Mouse (Mus musculus) thymus, postnatal 25 days (tissue): ENCODE results near the gene Nab1.

Experiments
- DNase-seq: peaks from one replicate; pipeline ENCODE4 v3.0.0; 2022

Gene Nab1

DNA sequence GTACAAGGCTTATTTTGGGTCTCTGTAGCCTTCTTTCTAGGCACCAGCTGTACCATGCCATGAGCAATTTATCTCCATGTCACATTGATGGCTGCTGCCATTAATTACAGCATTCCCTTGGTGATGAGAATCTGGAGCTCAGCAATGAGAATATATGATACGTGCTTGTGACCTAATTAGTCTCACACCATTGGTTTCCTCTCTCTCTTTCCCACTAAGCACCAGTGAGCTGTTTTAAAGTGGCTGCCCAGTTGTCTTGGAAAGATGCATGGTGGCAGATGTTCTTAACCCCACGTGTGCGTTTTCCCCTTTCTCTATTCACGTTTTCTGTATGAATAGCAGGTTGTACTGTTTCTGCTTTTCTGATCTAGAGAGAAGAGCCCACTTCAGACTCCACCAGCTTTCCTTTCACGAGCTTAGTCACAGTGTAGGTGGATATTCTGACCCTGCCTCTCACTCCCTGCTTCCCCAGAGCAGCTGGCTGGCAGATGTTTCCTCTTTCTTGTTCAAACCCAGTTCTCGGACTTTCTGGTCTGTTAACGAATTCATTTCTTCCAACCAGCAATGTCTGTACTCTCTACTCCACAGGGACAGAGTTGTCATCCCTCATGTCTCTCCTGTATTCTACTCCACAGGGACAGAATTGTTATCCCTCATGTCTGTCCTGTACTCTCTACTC lies 29.5 kb downstream of the Nab1 start:
- DNase-seq, result no peak

DNA sequence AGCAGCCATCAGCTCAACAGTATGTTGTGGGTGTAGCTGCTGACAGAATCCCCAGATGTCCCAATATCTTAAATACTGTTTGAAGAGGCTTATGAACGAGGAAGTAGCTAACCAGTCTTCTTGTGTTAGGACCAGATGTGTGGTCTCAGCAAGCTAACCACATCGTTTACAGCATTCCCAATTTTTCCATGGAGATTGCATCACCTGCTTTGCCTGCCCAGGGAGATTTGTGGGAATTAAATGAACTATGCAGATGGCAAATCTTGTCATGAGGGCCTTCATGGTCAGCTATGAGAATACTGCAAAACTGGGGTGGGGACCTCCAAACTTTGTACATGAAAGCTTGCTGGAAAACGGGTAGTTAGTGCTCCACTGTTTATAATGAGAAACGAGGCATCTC lies 30.2 kb downstream of the Nab1 start:
- no peak for DNase-seq

DNA sequence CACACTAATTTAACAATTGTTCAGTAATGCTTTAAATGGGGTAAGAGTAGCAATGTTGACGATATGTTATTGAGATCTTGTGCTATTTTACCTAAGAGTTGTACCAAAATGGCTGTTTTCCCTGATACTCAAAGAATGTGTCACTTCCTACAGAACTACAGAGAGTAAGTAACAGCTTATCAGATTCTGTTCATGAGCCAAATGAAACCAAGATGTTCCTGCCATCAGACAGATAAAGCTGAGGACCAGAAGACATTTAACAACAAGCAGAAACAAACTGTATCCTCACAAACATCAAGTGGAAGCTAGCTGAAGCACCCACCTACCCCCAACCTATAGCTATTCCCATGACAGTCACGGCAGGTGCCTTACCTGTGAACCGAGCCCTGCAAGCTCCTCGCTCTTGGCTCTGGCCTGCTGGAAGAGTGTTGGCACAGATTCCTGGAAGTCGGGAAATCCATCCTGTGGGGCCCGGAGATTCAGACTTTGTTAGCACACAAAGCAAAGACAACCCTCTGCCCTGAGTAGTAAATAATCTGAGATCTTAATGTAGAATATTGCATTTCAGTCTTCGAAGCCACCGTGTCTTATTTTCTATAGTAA lies 33.9 kb downstream of the Nab1 start:
- DNase-seq, result no peak

DNA sequence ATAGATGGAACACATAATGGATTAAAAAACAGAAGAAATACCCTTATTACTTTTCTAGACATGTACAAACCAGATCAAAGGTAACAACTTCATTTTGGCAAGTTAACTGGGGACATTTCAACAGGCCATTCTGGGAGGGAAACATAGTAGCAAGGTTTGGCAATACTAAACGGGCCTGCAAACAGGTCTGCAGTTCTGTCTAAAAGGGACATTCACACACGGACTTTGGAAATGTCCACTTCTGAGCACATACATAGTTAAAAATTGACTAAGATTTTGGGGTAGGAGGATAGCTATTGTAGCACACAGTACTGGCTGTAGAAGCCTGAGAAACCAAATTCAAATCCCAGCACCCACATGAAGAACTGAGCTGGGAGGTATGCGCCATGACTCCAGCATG lies 34.6 kb downstream of the Nab1 start:
- DNase-seq, result no peak

DNA sequence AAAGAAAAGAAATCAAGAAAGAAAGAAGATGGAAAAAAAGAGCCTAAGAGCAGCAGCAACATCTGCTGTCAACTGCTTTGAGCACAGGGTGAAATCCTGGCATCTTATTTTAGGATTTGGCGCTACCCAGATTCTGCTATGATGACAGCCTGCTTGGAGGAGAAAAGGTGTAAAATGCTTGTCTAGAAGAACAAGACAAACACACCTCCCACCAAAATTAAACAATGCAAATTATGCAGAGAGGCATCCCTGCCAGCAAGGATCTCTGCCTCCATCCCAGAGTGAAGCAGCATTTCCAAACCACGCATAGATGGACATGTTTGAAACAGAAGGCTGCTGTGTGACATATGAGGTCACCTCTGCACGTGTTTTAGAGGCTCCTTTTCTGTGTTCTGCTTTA lies 35.2 kb downstream of the Nab1 start:
- no peak for DNase-seq

DNA sequence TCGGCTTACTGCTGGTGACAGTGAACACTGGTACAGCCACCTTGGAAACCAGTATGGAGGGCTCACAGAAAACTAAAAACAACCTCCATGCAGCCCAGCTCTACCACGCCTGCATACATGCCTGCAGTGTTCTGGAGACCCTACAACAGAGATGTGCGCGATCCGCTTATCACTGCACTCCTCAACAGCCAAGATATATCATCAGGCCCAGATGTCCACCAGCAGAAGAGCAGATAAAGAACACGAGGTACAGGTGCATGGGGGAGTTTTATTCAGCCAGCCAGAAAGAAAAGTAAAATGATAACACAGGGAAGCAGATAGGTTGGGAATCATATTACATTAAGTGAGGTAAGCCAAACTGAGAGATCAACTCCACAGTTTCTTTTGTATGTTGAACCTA lies 37.2 kb downstream of the Nab1 start:
- no peak for DNase-seq

DNA sequence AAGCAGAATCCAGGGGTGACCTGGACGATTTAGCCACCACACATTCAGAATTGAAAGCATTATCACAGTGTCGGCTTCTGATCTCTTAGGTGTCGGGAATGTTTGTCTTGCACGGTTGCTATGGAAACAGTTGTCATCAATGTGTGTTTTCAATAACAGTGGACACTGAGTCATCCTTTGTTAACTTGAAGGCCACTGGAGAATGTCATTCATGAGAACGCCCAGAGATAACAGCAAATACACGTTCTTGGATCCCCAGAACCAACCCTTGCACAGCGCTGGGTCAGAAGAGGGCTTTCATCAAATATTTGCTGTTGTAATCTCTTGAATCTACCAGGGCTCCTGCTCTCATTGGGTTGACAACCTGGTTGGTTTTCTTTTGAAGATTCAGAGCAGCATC lies 43.9 kb downstream of the Nab1 start:
- no peak for DNase-seq

DNA sequence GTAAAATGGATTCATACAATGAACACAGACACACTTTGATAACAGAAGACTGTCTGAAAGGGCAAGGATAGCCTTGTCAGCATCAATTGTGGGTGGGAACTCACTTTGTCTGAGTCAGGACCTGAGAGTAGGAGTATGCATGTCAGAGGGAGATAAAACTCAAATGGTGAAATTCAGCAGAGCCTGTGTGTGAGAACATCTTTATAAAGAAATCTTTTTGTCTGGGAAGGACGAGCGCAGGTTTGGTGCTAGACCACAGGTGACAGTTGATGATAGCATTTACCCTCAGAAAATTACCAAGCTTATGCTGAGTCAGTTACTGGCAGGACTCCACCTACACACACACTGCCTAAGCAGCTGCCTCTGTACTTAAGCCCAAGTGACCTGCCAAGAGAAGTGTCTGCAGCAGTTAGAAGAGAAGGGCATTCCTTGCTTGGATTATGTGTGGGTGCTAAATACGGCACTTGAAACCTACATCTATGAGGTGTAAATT lies 45.9 kb downstream of the Nab1 start:
- DNase-seq, result no peak

DNA sequence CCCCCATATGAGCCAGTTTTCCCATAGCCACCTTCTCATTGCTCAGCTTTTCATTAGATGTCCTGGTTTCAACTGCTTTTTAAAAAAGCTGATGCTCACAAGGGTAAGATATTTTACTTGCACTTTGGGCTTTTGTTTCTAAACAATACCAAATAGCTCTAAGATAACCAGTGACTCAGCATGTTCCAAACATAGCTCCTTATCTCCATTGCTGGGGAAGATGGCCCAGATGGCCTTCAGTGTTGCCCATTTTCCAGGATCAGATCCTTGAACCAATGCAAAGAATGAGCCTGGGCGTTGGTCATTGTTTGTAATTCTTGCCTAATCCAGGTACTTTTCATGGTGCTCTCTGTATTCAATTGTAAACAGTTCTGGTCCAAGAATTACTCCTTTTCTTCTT lies 49.1 kb downstream of the Nab1 start:
- DNase-seq, result no peak

DNA sequence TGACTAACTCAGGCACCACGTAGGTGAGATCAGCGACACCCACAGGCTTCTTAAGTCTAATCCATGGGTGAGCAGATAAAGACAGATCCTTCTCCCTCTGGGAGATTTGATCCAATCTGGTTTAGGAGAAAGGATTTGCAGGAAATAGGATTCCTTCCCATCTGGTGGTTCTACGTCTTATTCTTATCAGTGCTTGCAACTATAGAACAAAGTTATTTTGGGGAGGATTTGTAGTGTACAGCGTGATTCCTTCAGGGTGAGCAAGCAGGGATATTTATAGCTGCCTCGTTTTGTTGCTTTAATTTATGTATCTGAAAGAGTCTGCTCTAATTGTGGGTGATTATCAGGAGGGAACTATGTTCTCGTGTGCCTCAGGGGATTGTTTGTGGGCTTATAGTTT lies 64.6 kb downstream of the Nab1 start:
- no peak for DNase-seq

DNA sequence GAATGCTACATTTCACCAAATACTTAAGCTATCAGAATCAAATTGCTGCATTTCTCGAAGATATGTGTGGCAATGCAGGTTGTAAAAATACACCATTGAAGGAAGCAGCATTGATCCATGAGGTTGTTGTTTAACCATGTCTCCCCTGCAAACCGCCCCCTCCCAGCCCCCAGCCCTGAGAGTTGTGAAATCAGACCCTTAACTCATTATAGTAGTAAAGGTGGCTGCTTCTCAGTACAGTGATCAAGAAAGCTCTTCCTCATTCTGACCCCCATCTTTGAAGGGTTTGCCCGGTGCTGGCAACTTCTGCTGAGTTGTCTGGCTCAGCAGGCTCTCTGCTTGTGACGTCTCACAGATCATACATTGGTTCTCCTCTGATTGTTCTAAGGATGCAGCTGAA lies 66.4 kb downstream of the Nab1 start:
- no peak for DNase-seq

DNA sequence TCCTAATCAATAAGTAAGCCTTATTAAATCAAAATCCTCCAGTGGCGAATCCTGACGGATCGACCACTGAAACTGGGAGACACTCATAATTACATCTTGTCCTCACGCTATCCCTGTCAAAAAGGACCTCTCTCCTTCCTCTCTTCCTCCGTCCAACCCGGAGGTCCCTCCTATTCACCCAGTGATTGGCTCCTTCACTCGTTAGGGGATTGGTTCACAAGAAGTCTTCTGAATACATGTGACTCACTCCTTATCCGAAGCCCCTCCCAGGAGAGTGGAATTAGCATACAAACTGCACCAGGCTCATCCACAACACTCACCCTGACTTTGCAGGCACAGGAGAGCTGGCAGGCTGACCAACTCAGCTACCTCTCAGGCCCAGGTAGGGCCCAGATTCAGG lies 68.7 kb downstream of the Nab1 start:
- no peak for DNase-seq

DNA sequence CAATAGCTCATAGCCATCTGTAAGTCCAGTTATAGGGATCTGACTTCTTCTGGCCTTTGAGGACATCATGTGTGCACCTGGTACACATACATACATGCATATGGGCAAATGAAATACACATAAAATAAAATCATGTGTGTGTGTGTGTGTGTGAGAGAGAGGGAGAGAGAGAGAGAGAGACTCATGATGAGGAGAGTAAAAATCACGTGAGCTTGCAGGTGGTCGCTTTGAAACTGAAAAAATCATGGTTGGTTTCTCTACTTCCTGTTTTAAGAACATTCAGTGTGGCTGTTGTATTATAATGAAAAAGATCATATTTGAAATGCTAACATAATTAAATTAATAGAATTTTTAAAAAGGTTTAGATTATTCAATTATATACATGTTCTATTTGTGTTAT lies 69.9 kb downstream of the Nab1 start:
- peak; percentile 22 for DNase-seq

DNA sequence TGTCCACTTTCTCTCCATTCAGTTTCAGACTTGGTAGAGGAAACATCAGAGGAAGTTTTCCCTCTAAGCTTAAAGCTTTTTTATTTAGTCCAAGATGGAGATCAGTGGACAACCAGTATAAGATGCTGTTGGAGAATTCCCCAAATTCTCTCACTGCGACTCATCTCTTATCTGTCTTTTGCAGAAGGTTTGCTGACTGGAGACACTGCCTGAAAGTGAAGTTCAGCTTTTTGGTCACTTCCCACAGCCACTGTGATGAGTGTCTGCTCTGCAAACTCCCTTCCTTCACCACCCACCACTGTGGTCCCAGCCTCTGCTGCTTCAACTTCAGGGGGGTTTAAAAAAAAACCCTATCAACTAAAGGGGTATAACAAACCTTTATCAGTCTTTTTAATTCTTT lies 70.4 kb downstream of the Nab1 start:
- DNase-seq, result no peak

DNA sequence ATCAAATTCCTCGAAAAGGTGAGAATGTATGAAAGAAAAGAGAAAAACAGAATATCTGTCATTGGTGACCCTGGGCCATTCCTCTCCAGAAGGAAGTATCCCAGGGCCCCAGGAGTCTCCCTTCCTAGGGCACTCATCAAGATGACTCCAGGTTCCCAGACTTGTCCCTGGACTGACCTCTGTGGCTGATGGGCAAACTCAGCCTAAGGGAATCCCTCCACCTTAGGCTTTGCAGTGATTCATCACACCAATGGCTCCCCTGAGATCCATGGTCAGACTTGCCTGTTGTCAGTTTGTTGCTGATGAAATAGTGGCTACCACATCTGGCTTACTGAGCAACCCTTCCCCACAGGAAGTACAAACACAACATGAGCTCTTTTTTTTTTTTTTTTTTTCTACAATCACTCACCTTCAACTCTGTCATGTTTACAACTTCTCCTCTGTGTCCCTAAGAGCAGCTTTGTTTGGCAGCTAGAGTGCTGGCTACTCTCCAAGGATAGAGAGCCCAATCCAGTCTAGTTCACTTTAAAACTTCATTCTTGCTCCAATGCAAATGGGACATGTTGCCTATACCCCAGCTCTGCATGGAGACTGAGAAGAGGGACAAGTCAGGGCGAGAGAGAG lies 72.5 kb downstream of the Nab1 start:
- DNase-seq, result no peak

DNA sequence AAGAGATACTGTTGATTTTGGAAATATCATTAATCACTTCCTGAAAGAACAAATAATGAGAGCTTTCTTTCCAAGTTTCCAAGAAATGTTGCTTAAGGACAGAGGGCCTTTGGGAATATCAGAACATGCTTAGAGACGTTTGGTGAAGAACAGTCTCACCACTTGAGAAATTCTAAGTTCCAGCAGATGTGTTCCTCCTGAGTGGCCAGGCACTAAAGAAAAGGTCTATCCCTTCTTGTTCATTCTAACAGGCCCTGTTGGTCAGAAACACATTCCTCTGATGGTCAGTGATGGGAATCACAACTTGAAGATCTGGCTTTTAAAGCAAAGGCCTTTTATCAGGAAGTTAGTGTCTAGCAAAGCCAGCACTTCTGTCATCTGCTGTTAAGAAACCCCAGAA lies 76.6 kb downstream of the Nab1 start:
- no peak for DNase-seq

DNA sequence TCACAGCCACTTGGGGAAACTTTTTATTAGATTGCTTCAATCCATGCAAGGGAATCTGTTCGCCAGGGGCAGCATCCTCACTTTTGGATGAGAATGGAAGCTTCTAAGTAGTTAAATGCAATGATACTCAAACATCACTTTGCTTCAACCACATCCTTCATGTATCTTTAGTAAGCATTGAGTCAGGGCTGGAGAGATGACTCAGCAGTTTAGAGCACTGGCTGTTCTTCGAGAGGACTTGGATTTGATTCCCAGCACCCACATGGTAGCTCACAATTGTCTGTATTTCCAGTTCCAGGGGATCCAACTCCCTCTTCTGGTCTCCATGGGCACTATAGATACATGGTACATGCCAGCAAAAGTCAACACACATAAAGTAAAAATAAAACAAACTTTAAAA lies 77.4 kb downstream of the Nab1 start:
- no peak for DNase-seq

DNA sequence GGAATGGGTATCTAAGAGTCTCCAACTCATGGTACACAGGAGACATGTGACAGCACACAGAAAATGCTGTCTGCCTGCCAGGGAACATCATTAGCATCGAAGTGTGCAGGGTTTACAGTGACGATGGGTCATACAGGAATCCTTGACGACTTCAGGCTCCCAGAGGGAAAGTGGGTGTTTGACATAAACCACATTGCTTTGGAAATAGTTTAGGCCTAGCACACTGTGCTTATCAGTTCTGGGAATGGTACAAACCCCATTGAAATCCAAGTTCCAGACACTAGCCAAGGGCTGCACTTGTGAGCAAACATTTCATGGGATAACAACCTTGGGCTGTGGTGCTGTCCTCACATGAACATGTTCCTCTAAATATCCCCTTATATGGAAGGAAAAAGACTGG lies 78.3 kb downstream of the Nab1 start:
- no peak for DNase-seq

DNA sequence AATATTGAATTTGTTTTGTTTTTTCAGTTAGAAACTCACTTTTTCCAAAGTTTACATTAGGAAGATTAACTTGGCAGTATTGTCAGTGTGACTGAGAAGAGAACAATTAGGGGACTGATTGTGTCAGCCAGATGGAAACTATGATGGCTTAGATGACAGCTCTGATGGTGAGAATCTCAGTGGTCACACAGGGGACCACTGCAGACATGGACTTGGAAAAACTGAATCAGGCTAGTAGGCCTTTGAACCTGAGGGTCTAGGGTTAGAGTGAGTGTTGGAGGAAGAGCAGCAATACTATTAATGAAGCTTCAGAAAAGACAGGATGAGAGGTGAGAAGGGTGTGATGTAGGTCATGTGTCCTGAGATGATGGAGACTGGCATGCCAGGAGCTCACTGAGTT lies 78.9 kb downstream of the Nab1 start:
- DNase-seq, result no peak

DNA sequence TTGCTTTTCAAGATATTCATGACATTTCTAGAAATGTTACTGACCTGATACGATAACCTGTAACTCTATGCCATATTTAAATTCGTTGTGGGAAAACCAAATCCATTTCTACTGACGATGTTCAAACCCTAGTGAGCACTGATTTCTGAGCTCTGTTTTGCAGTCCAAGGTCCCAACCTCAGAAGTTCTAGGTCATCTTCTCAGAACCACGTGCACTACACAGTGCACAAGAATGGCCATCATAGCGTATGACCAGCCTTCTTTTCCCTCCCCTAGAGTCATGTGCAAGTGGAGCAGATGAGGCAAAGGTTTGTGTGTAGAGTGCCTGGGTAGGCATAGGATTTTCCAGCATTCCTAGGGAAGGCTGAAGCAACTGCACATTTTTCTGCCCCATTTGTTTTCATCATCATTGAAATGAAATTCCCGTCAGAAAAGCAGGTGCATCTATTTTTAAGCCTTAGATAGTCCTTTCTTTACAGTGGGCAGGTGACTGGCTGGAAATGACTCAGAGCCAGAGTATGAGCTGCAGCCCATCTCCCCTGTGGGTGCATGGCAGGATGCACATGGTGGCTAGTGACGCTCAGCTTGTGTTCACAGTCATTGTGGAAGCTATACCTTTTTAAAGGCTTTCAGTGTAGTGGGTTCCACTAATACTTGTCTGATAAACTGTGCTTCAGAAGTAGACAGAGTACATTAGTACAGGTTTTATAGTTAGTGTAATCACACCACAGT lies 81.2 kb downstream of the Nab1 start:
- no peak for DNase-seq
